Mouse (Mus musculus) thymus, postnatal 14 days (tissue): ENCODE results near the gene Gdpd4.

Source experiments
- DNase-seq: peaks from one replicate; pipeline ENCODE4 v3.0.0; 2021

Gene Gdpd4

GRCm38 (mm10) chr7:98086346-98086745, 166.6 kb downstream of the Gdpd4 start:
- DNase-seq: no peak

GRCm38 (mm10) chr7:98095852-98096251, 176.1 kb downstream of the Gdpd4 start:
- DNase-seq: no peak

- DNase-seq: no peak
Observed at GRCm38 (mm10) chr7:98097557-98097956, 177.8 kb downstream of the Gdpd4 start.
